Mouse (Mus musculus): ENCODE measurements at regions not wholly inside any gene's neighbourhood (a gene's known extent, or its start where the extent isn't known, plus 50 kb on each side); places are given as distances from the start of the nearest gene placed in this dataset.

GRCm38 (mm10) chr1:146955688-146956214 lies 461.2 kb downstream of the Brinp3 start:
- DNase-seq (ENCODE audit: low spot score, missing footprints) (no peak), ATAC-seq (ENCODE audit: low FRiP score) (no peak)
- no peak overlapping the region for H3K27ac ChIP-seq (ENCODE audit: low read depth, low read length)
- H3K4me3 ChIP-seq (ENCODE audit: low read depth, low read length), result no peak overlapping the region
- no peak overlapping the region for H3K4me2 ChIP-seq
- H3K27me3 ChIP-seq (ENCODE audit: control insufficient read depth, insufficient read depth, low read length), result no peaks in the 10 kb centered on the region
- no peaks in the 10 kb centered on the region for H3K9me3 ChIP-seq (ENCODE audit: control insufficient read depth, low read length)
- 86% methylated on average over 5 of the region's 5 CpGs for WGBS
- no peaks in the 10 kb centered on the region for H3K36me3 ChIP-seq (ENCODE audit: control insufficient read depth, insufficient read depth, low read length)
- no peaks in the 10 kb centered on the region for H3K4me1 ChIP-seq (ENCODE audit: control insufficient read depth, insufficient read depth, low read length)
- no peak overlapping the region for H3K9ac ChIP-seq (ENCODE audit: low read length)

GRCm38 (mm10) chr1:146956347-146956746 lies 461.8 kb downstream of the Brinp3 start:
- Histone ChIP-seq H3K4me1 (ENCODE audit: control insufficient read depth, insufficient read depth, low read length) (no peaks in the 10 kb centered on the region), H3K9ac (ENCODE audit: low read length) (no peak overlapping the region), H3K36me3 (ENCODE audit: control insufficient read depth, insufficient read depth, low read length) (no peaks in the 10 kb centered on the region), H3K27me3 (ENCODE audit: control insufficient read depth, insufficient read depth, low read length) (no peaks in the 10 kb centered on the region), H3K27ac (ENCODE audit: low read depth, low read length) (no peak overlapping the region), H3K9me3 (ENCODE audit: control insufficient read depth, low read length) (no peaks in the 10 kb centered on the region), H3K4me3 (ENCODE audit: low read depth, low read length) (no peak overlapping the region), H3K4me2 (no peak overlapping the region)
- no peak for ATAC-seq (ENCODE audit: low FRiP score)
- DNase-seq (ENCODE audit: low spot score, missing footprints), result no peak

- no peaks in the 10 kb centered on the region for H3K4me1 ChIP-seq (ENCODE audit: control insufficient read depth, insufficient read depth, low read length)
Measured at GRCm38 (mm10) chr1:146960448-146960847, 465.9 kb downstream of the Brinp3 start.

GRCm38 (mm10) chr1:146967534-146967933 lies 473.0 kb downstream of the Brinp3 start:
- no peaks in the 10 kb centered on the region for H3K9me3 ChIP-seq (ENCODE audit: control insufficient read depth, low read length)
- no peak overlapping the region for H3K4me2 ChIP-seq
- no peaks in the 10 kb centered on the region for H3K27me3 ChIP-seq (ENCODE audit: control insufficient read depth, insufficient read depth, low read length)
- H3K36me3 ChIP-seq (ENCODE audit: control insufficient read depth, insufficient read depth, low read length), result no peaks in the 10 kb centered on the region
- DNase-seq (ENCODE audit: low spot score, missing footprints), result no peak
- H3K27ac ChIP-seq (ENCODE audit: low read depth, low read length), result no peak overlapping the region
- H3K4me1 ChIP-seq (ENCODE audit: control insufficient read depth, insufficient read depth, low read length), result no peaks in the 10 kb centered on the region
- H3K4me3 ChIP-seq (ENCODE audit: low read depth, low read length), result no peak overlapping the region
- no peak for ATAC-seq (ENCODE audit: low FRiP score)
- H3K9ac ChIP-seq (ENCODE audit: low read length), result no peak overlapping the region

More at GRCm38 (mm10) chr1:146960448-146960847, 465.9 kb downstream of the Brinp3 start:
- Histone ChIP-seq H3K27ac (ENCODE audit: low read depth, low read length) (no peak overlapping the region), H3K27me3 (ENCODE audit: control insufficient read depth, insufficient read depth, low read length) (no peaks in the 10 kb centered on the region), H3K4me3 (ENCODE audit: low read depth, low read length) (no peak overlapping the region), H3K9ac (ENCODE audit: low read length) (no peak overlapping the region), H3K9me3 (ENCODE audit: control insufficient read depth, low read length) (no peaks in the 10 kb centered on the region), H3K36me3 (ENCODE audit: control insufficient read depth, insufficient read depth, low read length) (no peaks in the 10 kb centered on the region), H3K4me2 (no peak overlapping the region)
- WGBS, result 86% methylated on average over 3 of the region's 3 CpGs
- ATAC-seq (ENCODE audit: low FRiP score) (no peak), DNase-seq (ENCODE audit: low spot score, missing footprints) (no peak)

- Histone ChIP-seq H3K27me3 (ENCODE audit: control insufficient read depth, insufficient read depth, low read length) (no peaks in the 10 kb centered on the region), H3K27ac (ENCODE audit: low read depth, low read length) (no peak overlapping the region), H3K4me3 (ENCODE audit: low read depth, low read length) (no peak overlapping the region), H3K4me2 (no peak overlapping the region), H3K9me3 (ENCODE audit: control insufficient read depth, low read length) (no peaks in the 10 kb centered on the region), H3K9ac (ENCODE audit: low read length) (no peak overlapping the region), H3K36me3 (ENCODE audit: control insufficient read depth, insufficient read depth, low read length) (no peaks in the 10 kb centered on the region), H3K4me1 (ENCODE audit: control insufficient read depth, insufficient read depth, low read length) (no peaks in the 10 kb centered on the region)
- DNase-seq (ENCODE audit: low spot score, missing footprints) (no peak), ATAC-seq (ENCODE audit: low FRiP score) (no peak)
- WGBS, result 92% methylated on average over 2 of the region's 2 CpGs
Measured at GRCm38 (mm10) chr1:146967993-146968392, 473.4 kb downstream of the Brinp3 start.

GRCm38 (mm10) chr1:146983433-146984186 lies 489.1 kb downstream of the Brinp3 start:
- Histone ChIP-seq H3K4me1 (ENCODE audit: control insufficient read depth, insufficient read depth, low read length) (no peaks in the 10 kb centered on the region), H3K4me2 (no peak overlapping the region), H3K9ac (ENCODE audit: low read length) (no peak overlapping the region), H3K9me3 (ENCODE audit: control insufficient read depth, low read length) (no peaks in the 10 kb centered on the region), H3K27ac (ENCODE audit: low read depth, low read length) (no peak overlapping the region), H3K27me3 (ENCODE audit: control insufficient read depth, insufficient read depth, low read length) (no peaks in the 10 kb centered on the region), H3K36me3 (ENCODE audit: control insufficient read depth, insufficient read depth, low read length) (no peaks in the 10 kb centered on the region), H3K4me3 (ENCODE audit: low read depth, low read length) (no peak overlapping the region)
- ATAC-seq (ENCODE audit: low FRiP score) (no peak), DNase-seq (ENCODE audit: low spot score, missing footprints) (no peak)
- WGBS, result 87% methylated on average over 5 of the region's 5 CpGs

- Histone ChIP-seq H3K9me3 (ENCODE audit: control insufficient read depth, low read length) (no peaks in the 10 kb centered on the region), H3K4me3 (ENCODE audit: low read depth, low read length) (no peak overlapping the region), H3K36me3 (ENCODE audit: control insufficient read depth, insufficient read depth, low read length) (no peaks in the 10 kb centered on the region), H3K4me1 (ENCODE audit: control insufficient read depth, insufficient read depth, low read length) (no peaks in the 10 kb centered on the region), H3K4me2 (no peak overlapping the region), H3K9ac (ENCODE audit: low read length) (no peak overlapping the region), H3K27ac (ENCODE audit: low read depth, low read length) (no peak overlapping the region), H3K27me3 (ENCODE audit: control insufficient read depth, insufficient read depth, low read length) (no peaks in the 10 kb centered on the region)
- 62% methylated on average over 2 of the region's 2 CpGs for WGBS
- DNase-seq (ENCODE audit: low spot score, missing footprints) (no peak), ATAC-seq (ENCODE audit: low FRiP score) (no peak)
Measured at GRCm38 (mm10) chr1:147000018-147000417, 505.5 kb downstream of the Brinp3 start.

- DNase-seq (ENCODE audit: low spot score, missing footprints) (no peak), ATAC-seq (ENCODE audit: low FRiP score) (peak; percentile 81; the same call in 1 of the 2 replicates)
- H3K27ac ChIP-seq (ENCODE audit: low read depth, low read length), result no peak overlapping the region
- no peaks in the 10 kb centered on the region for H3K36me3 ChIP-seq (ENCODE audit: control insufficient read depth, insufficient read depth, low read length)
- H3K4me1 ChIP-seq (ENCODE audit: control insufficient read depth, insufficient read depth, low read length), result no peaks in the 10 kb centered on the region
- 36% methylated on average over 2 of the region's 2 CpGs for WGBS
- H3K4me3 ChIP-seq (ENCODE audit: low read depth, low read length), result no peak overlapping the region
- H3K4me2 ChIP-seq, result no peak overlapping the region
- H3K27me3 ChIP-seq (ENCODE audit: control insufficient read depth, insufficient read depth, low read length), result no peaks in the 10 kb centered on the region
- H3K9me3 ChIP-seq (ENCODE audit: control insufficient read depth, low read length), result no peaks in the 10 kb centered on the region
- no peak overlapping the region for H3K9ac ChIP-seq (ENCODE audit: low read length)
Measured at GRCm38 (mm10) chr1:147047714-147048113, 553.2 kb downstream of the Brinp3 start.

- Histone ChIP-seq H3K36me3 (ENCODE audit: control insufficient read depth, insufficient read depth, low read length) (no peaks in the 10 kb centered on the region), H3K4me2 (no peak overlapping the region), H3K9me3 (ENCODE audit: control insufficient read depth, low read length) (no peaks in the 10 kb centered on the region), H3K27ac (ENCODE audit: low read depth, low read length) (no peak overlapping the region), H3K4me3 (ENCODE audit: low read depth, low read length) (no peak overlapping the region), H3K4me1 (ENCODE audit: control insufficient read depth, insufficient read depth, low read length) (no peaks in the 10 kb centered on the region), H3K27me3 (ENCODE audit: control insufficient read depth, insufficient read depth, low read length) (no peaks in the 10 kb centered on the region), H3K9ac (ENCODE audit: low read length) (no peak overlapping the region)
- DNase-seq (ENCODE audit: low spot score, missing footprints), result no peak
- ATAC-seq (ENCODE audit: low FRiP score), result no peak
- WGBS, result 59% methylated on average over 2 of the region's 2 CpGs
Measured at GRCm38 (mm10) chr1:147058504-147058903, 563.9 kb downstream of the Brinp3 start.

Measured in midbrain, embryonic 11.5 days (tissue).